Mouse (Mus musculus): Measurements from ENCODE around the gene Ptdss2. TPM values are rescaled to one million over a fixed set of nuclear protein-coding genes. Genes with fewer than 3 reads are reported as not detected.

Gene Ptdss2
- polyA plus RNA-seq, 1 experiment from 2014 or later = 80.1 TPM

GRCm38 (mm10) chr7:141168518-141168953 lies 46.4 kb downstream of the Ptdss2 start:
- Histone ChIP-seq H3K4me3 (peak overlapping the region; percentile 49), H3K36me3 (peaks cover 26% of the 10 kb centered on the region), H3K9me3 (no peaks in the 10 kb centered on the region), H3K27ac (peak overlapping the region; percentile 79), H3K27me3 (ENCODE audit: insufficient read depth, poor library complexity, severe bottlenecking) (peaks cover 5% of the 10 kb centered on the region; the same call in 1 of the 2 replicates), H3K4me1 (replicated peaks) (peaks cover 34% of the 10 kb centered on the region)
- DNase-seq (ENCODE audit: low spot score) = peak; percentile 43
- WGBS = 3% methylated on average over 22 of the region's 22 CpGs

- peaks cover 19% of the 10 kb centered on the region for H3K36me3 ChIP-seq
- no peak for DNase-seq (ENCODE audit: low spot score)
- peaks cover 5% of the 10 kb centered on the region; the same call in 1 of the 2 replicates for H3K27me3 ChIP-seq (ENCODE audit: insufficient read depth, poor library complexity, severe bottlenecking)
- no peaks in the 10 kb centered on the region for H3K9me3 ChIP-seq
- H3K4me1 ChIP-seq (replicated peaks) = peaks cover 35% of the 10 kb centered on the region
- 88% methylated on average over 1 of the region's 1 CpGs for WGBS
- no peak overlapping the region for H3K4me3 ChIP-seq
- H3K27ac ChIP-seq = no peak overlapping the region
Measured at GRCm38 (mm10) chr7:141169300-141169699, 47.1 kb downstream of the Ptdss2 start.

- H3K9me3 ChIP-seq = no peaks in the 10 kb centered on the region
- no peak for DNase-seq (ENCODE audit: low spot score)
Measured at GRCm38 (mm10) chr7:141169866-141170265, 47.7 kb downstream of the Ptdss2 start.

GRCm38 (mm10) chr7:141172116-141173006 lies 50.2 kb downstream of the Ptdss2 start, which contains the start of gene Rnh1:
Gene Rnh1, minus strand, starts transcription at chr7:141172857.
- Histone ChIP-seq H3K27ac (peak within 1 kb of the TSS; percentile 96), H3K4me3 (peak within 1 kb of the TSS; percentile 66), H3K9me3 (no peaks in the 10 kb centered on the region), H3K27me3 (ENCODE audit: insufficient read depth, poor library complexity, severe bottlenecking) (peaks cover 5% of the 10 kb centered on the region; the same call in 1 of the 2 replicates), H3K4me1 (replicated peaks) (peaks cover 35% of the 10 kb centered on the region), H3K36me3 (no peaks in the 10 kb centered on the region)
- WGBS = 4% methylated on average over 55 of the region's 55 CpGs
- peak; percentile 95 for DNase-seq (ENCODE audit: low spot score)

More at GRCm38 (mm10) chr7:141169866-141170265, 47.7 kb downstream of the Ptdss2 start:
- H3K36me3 ChIP-seq = peaks cover 13% of the 10 kb centered on the region
- peaks cover 35% of the 10 kb centered on the region for H3K4me1 ChIP-seq (replicated peaks)
- H3K27ac ChIP-seq = no peak overlapping the region
- peaks cover 5% of the 10 kb centered on the region; the same call in 1 of the 2 replicates for H3K27me3 ChIP-seq (ENCODE audit: insufficient read depth, poor library complexity, severe bottlenecking)
- H3K4me3 ChIP-seq = no peak overlapping the region

GRCm38 (mm10) chr7:141173323-141173850 lies 51.2 kb downstream of the Ptdss2 start:
- Histone ChIP-seq H3K9me3 (no peaks in the 10 kb centered on the region), H3K4me1 (replicated peaks) (peaks cover 25% of the 10 kb centered on the region), H3K27ac (peak overlapping the region; percentile 96), H3K27me3 (ENCODE audit: insufficient read depth, poor library complexity, severe bottlenecking) (peaks cover 5% of the 10 kb centered on the region; the same call in 1 of the 2 replicates), H3K4me3 (peak overlapping the region; percentile 66), H3K36me3 (no peaks in the 10 kb centered on the region)
- no peak for DNase-seq (ENCODE audit: low spot score)
- 89% methylated on average over 5 of the region's 5 CpGs for WGBS

- Histone ChIP-seq H3K9me3 (no peaks in the 10 kb centered on the region), H3K27ac (no peak overlapping the region), H3K4me3 (no peak overlapping the region), H3K36me3 (no peaks in the 10 kb centered on the region), H3K27me3 (ENCODE audit: insufficient read depth, poor library complexity, severe bottlenecking) (peaks cover 3% of the 10 kb centered on the region; the same call in 1 of the 2 replicates), H3K4me1 (replicated peaks) (peaks cover 15% of the 10 kb centered on the region)
- WGBS = 83% methylated on average over 4 of the region's 4 CpGs
- no peak for DNase-seq (ENCODE audit: low spot score)
Measured at GRCm38 (mm10) chr7:141175068-141175467, 52.9 kb downstream of the Ptdss2 start.

- Histone ChIP-seq H3K36me3 (no peaks in the 10 kb centered on the region), H3K4me3 (no peak overlapping the region), H3K27ac (no peak overlapping the region), H3K9me3 (no peaks in the 10 kb centered on the region), H3K4me1 (replicated peaks) (peaks cover 15% of the 10 kb centered on the region), H3K27me3 (ENCODE audit: insufficient read depth, poor library complexity, severe bottlenecking) (peaks cover 3% of the 10 kb centered on the region; the same call in 1 of the 2 replicates)
- DNase-seq (ENCODE audit: low spot score) = peak; percentile 90
- 4% methylated on average over 8 of the region's 8 CpGs for WGBS
Measured at GRCm38 (mm10) chr7:141176173-141176572, 54.0 kb downstream of the Ptdss2 start.

GRCm38 (mm10) chr7:141188194-141188593 lies 66.0 kb downstream of the Ptdss2 start:
- DNase-seq (ENCODE audit: low spot score) = no peak
- peaks cover 39% of the 10 kb centered on the region for H3K36me3 ChIP-seq
- no peaks in the 10 kb centered on the region for H3K27me3 ChIP-seq (ENCODE audit: insufficient read depth, poor library complexity, severe bottlenecking)
- no peak overlapping the region for H3K4me3 ChIP-seq
- 79% methylated on average over 3 of the region's 3 CpGs for WGBS
- H3K27ac ChIP-seq = no peak overlapping the region
- no peaks in the 10 kb centered on the region for H3K9me3 ChIP-seq
- H3K4me1 ChIP-seq (replicated peaks) = peaks cover 25% of the 10 kb centered on the region

- WGBS = 89% methylated on average over 3 of the region's 3 CpGs
- H3K4me1 ChIP-seq (replicated peaks) = peaks cover 28% of the 10 kb centered on the region
- H3K36me3 ChIP-seq = peaks cover 39% of the 10 kb centered on the region
- H3K9me3 ChIP-seq = no peaks in the 10 kb centered on the region
- DNase-seq (ENCODE audit: low spot score) = no peak
- H3K4me3 ChIP-seq = no peak overlapping the region
- H3K27ac ChIP-seq = no peak overlapping the region
- no peaks in the 10 kb centered on the region for H3K27me3 ChIP-seq (ENCODE audit: insufficient read depth, poor library complexity, severe bottlenecking)
Measured at GRCm38 (mm10) chr7:141188733-141189132, 66.6 kb downstream of the Ptdss2 start.

GRCm38 (mm10) chr7:141190220-141190619 lies 68.0 kb downstream of the Ptdss2 start:
- H3K36me3 ChIP-seq = peaks cover 39% of the 10 kb centered on the region
- H3K27ac ChIP-seq = no peak overlapping the region
- peaks cover 36% of the 10 kb centered on the region for H3K4me1 ChIP-seq (replicated peaks)
- H3K27me3 ChIP-seq (ENCODE audit: insufficient read depth, poor library complexity, severe bottlenecking) = no peaks in the 10 kb centered on the region
- no peak overlapping the region for H3K4me3 ChIP-seq
- WGBS = 94% methylated on average over 3 of the region's 3 CpGs
- no peaks in the 10 kb centered on the region for H3K9me3 ChIP-seq
- no peak for DNase-seq (ENCODE audit: low spot score)

GRCm38 (mm10) chr7:141191036-141191435 lies 68.9 kb downstream of the Ptdss2 start:
- no peak for DNase-seq (ENCODE audit: low spot score)
- H3K36me3 ChIP-seq = peaks cover 39% of the 10 kb centered on the region
- H3K4me1 ChIP-seq (replicated peaks) = peaks cover 44% of the 10 kb centered on the region
- H3K9me3 ChIP-seq = no peaks in the 10 kb centered on the region
- H3K27me3 ChIP-seq (ENCODE audit: insufficient read depth, poor library complexity, severe bottlenecking) = no peaks in the 10 kb centered on the region
- no peak overlapping the region for H3K27ac ChIP-seq
- 92% methylated on average over 14 of the region's 14 CpGs for WGBS
- no peak overlapping the region; the same call in 1 of the 2 replicates for H3K4me3 ChIP-seq

GRCm38 (mm10) chr7:141191796-141192685 lies 69.9 kb downstream of the Ptdss2 start:
- Histone ChIP-seq H3K27me3 (ENCODE audit: insufficient read depth, poor library complexity, severe bottlenecking) (no peaks in the 10 kb centered on the region), H3K9me3 (no peaks in the 10 kb centered on the region), H3K4me1 (replicated peaks) (peaks cover 44% of the 10 kb centered on the region), H3K27ac (0 out of 2 replicates have a peak overlapping the region, but pooled peaks have one; percentile 6), H3K4me3 (peak overlapping the region; percentile 83), H3K36me3 (peaks cover 39% of the 10 kb centered on the region)
- WGBS = 93% methylated on average over 24 of the region's 24 CpGs
- DNase-seq (ENCODE audit: low spot score) = no peak
